Mouse (Mus musculus): ENCODE results near the gene Gm49396. TPM values are rescaled to one million over a fixed set of nuclear protein-coding genes. Genes with fewer than 3 reads are reported as not detected.

The Gm49396 gene
- polyA plus RNA-seq, 1 experiment from 2014 or later: 5.8 TPM

DNA sequence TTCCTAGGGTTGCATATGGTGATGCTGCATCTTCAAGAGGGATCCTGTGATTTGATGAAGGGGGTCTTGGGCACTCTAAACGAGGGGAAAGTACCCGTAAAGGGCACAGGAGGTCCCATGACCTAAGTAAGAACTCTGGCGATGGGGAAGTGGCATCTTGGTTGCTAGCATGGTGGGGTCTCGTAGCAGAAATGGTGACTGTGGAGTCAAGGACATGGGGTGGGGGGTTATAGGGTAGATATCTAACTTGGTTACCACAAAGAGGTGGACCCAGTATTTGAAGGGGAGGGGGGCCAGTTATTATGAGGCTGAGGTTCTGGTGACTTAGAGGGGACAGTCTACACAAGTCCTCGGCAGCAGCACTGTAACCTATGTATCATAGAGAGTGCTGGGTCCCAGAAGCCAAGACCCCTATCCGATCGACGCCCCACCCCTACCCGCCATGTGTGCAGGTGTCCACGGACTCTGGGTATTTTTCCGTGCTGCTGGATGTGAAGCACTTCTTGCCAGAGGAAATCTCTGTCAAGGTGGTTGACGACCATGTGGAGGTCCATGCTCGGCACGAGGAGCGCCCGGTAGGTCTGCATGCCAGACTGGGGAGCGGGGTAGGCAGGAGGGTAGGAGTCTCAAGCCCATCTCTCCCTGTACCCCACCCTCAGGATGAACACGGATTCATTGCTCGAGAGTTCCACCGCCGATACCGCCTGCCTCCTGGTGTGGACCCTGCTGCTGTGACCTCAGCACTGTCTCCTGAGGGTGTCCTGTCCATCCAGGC lies 9.1 kb upstream of the Gm49396 start:
- 0 out of 2 replicates have a peak overlapping the region, but pooled peaks have one; percentile 94 for H3K27ac ChIP-seq
- peak overlapping the region; percentile 91 for H3K9ac ChIP-seq

DNA sequence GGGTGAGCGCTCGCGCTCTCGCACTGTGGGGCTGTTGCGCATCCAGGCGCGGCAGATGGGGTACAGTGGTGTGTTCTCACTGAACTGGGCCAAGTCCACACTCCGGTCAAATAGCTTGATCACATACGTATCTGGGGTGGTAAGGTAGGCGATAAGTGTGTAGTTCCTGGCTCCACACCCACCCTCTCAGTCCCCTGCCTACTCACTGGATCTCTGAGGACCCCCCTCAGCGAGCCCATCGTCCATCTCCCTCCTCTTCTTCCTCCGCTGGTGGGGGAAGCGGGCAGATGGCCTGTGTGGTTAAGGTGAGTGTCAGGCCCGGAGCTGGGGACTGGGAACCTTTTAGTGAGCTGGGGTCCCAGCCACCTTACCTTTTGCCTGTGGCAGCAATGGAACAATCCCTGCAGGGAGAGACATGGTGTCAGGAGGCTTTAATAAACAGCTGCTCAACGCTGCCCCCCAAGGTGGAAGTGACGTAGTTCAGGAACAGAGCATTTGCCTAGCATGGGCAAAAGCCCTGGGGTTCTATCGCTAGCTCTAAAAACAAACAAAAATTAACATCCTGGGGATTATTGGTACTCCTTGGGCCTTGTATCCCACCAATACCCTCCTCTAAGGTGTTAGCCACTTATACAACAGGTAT lies 6.1 kb upstream of the Gm49396 start:
- H3K36me3 ChIP-seq: peaks cover 43% of the 10 kb centered on the region
- no peak overlapping the region for H3K27ac ChIP-seq
- H3K4me2 ChIP-seq: no peak overlapping the region
- peaks cover 54% of the 10 kb centered on the region for H3K4me1 ChIP-seq
- ATAC-seq: no peak
- 88% methylated on average over 18 of the region's 18 CpGs for WGBS (ENCODE audit: insufficient replicate concordance)
- H3K27me3 ChIP-seq (replicated peaks): no peaks in the 10 kb centered on the region
- H3K9ac ChIP-seq: no peak overlapping the region
- H3K9me3 ChIP-seq (replicated peaks): no peaks in the 10 kb centered on the region
- no peak overlapping the region for H3K4me3 ChIP-seq

More for the DNA sequence above, 9.1 kb upstream of the Gm49396 start:
- no peaks in the 10 kb centered on the region for H3K9me3 ChIP-seq (replicated peaks)
- peak overlapping the region; percentile 72 for H3K4me3 ChIP-seq
- H3K4me2 ChIP-seq: peak overlapping the region; percentile 99
- H3K27me3 ChIP-seq (replicated peaks): no peaks in the 10 kb centered on the region
- H3K4me1 ChIP-seq: peaks cover 49% of the 10 kb centered on the region
- no peak for ATAC-seq
- peaks cover 44% of the 10 kb centered on the region for H3K36me3 ChIP-seq
- whole genome bisulfite sequencing (ENCODE audit: insufficient replicate concordance): 86% methylated on average over 22 of the region's 22 CpGs

DNA sequence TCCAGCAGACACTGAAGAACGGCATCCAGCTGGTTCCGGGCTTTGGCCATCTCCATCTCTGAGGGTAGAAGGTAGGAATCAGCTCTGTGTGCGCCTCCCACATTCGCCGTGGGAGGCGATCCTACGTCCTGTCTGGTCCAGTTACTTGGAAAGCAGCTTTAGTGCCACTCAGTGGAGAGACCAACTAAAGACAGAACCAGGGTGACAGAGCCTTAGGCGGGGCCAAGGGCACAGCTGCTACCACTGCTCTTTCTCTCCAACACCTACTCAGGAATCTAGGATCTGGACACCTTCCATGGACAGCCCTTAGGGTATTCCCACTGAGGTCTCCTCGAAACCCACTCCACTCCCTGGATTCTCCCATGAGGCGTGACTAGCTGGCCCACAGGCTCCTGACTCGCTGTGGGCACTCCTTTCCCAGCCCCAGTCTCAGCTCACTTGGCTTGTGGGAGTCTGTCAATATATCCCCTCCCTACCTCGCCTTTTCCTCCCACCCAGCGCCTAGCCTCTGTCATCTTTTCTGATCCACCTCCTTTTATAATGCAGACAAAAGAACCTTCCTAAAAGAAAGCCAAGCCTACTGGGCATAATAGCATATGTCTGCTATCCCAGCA lies 5.1 kb upstream of the Gm49396 start:
- H3K4me3 ChIP-seq: peak overlapping the region; percentile 79
- H3K27me3 ChIP-seq (replicated peaks): no peaks in the 10 kb centered on the region
- peaks cover 53% of the 10 kb centered on the region for H3K4me1 ChIP-seq
- 89% methylated on average over 13 of the region's 13 CpGs for WGBS (ENCODE audit: insufficient replicate concordance)
- peak overlapping the region; percentile 76 for H3K9ac ChIP-seq
- H3K36me3 ChIP-seq: peaks cover 43% of the 10 kb centered on the region
- no peak for ATAC-seq
- H3K4me2 ChIP-seq: peak overlapping the region; percentile 80
- peak overlapping the region; percentile 88 for H3K27ac ChIP-seq
- H3K9me3 ChIP-seq (replicated peaks): no peaks in the 10 kb centered on the region

DNA sequence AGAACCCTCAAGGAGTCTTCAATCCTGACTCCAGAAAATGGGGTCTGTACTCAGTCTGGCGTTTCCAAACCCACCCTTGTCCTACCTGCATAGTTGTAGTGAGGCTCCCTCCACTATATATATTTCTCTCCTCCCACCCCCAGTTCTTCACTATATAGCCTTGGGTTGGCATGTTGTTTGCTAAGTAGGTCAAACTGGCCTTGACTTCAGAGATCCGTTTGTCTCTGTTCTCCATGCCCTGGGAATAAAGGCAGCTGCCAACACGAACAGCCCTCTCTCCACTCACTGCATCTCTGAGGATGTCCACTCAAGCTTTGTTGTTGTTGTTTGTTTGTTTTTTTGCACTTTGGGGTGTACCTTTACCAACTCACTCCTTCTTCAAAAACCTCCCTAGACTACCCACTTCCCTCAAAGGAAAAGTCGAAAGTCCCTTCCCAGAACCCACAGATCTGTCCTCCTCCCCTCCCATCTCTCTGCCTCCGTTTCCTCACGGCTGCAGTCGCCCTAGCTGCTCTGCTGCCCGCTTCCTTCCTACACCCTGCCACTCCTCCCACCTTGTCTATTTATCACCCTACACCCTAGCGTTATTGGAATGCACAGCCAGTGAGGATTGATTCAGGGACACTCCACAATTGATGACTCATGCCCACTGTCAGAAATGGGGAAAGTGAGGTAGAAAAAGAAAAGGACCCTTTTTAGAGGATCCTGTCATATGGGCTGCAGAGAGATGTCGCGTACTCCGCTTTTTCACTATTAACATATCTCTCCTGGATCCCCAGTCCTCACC lies 4.3 kb upstream of the Gm49396 start:
- H3K4me2 ChIP-seq: peak overlapping the region; percentile 80
- WGBS (ENCODE audit: insufficient replicate concordance): 8% methylated on average over 12 of the region's 12 CpGs
- no peaks in the 10 kb centered on the region for H3K9me3 ChIP-seq (replicated peaks)
- peaks cover 49% of the 10 kb centered on the region for H3K4me1 ChIP-seq
- peak overlapping the region; percentile 76 for H3K9ac ChIP-seq
- H3K4me3 ChIP-seq: peak overlapping the region; percentile 79
- peak; percentile 40 for ATAC-seq
- H3K36me3 ChIP-seq: peaks cover 43% of the 10 kb centered on the region
- H3K27ac ChIP-seq: peak overlapping the region; percentile 88
- no peaks in the 10 kb centered on the region for H3K27me3 ChIP-seq (replicated peaks)

DNA sequence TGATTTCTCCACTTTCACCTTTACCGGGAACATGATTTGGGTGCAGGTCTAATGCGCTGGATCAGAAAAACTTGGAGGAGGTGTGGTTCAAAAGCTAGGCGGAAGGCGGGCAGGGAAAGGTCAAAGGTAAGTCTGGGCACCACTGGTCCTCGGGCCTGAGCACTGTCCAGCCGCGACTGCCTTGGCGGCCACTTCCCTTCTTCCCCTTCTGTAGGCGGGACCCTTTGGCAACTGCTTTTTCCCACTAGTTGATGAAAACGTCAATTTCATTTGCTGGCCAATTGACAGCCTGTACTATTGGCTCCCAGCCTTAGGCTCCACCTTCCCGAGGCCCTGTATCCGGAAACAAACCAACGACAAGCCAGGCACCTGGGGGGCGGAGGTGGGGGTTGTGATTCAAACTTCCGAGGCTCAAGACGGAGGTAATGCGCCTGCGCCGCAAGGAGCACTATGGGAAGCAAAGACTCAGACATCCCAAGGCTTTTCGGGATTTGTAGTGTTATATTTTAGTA lies 3.6 kb upstream of the Gm49396 start, which contains the start of gene Lin37:
Gene Lin37 (minus strand): TSS at position 396 of the 512 bp plus-strand sequence.
- peak within 1 kb of the TSS; percentile 76 for H3K9ac ChIP-seq
- peak within 1 kb of the TSS; percentile 79 for H3K4me3 ChIP-seq
- peaks cover 41% of the 10 kb centered on the region for H3K36me3 ChIP-seq
- peak within 1 kb of the TSS; percentile 88 for H3K27ac ChIP-seq
- peak; percentile 82 for ATAC-seq
- no peaks in the 10 kb centered on the region for H3K9me3 ChIP-seq (replicated peaks)
- peaks cover 53% of the 10 kb centered on the region for H3K4me1 ChIP-seq
- no peaks in the 10 kb centered on the region for H3K27me3 ChIP-seq (replicated peaks)
- 1% methylated on average over 20 of the region's 20 CpGs for WGBS (ENCODE audit: insufficient replicate concordance)
- peak within 1 kb of the TSS; percentile 80 for H3K4me2 ChIP-seq

DNA sequence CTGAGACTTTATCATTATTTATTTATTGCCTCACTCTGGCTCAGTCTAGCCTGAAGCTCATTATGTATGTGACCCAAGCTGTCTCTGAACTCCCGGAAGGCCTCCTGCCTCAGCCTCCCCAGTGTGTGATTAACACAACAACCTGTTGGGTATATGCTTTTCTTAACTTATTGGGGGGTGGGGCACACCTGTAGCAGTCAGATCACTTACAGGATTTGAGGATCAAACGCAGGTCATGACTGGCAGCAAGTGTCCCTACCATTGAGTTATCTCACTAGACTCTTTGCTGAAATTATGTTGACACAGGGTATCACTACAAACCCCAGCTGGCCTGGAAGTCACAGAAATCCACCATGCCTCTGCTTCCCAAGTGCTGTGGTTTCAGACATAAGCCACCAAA lies 2.8 kb upstream of the Gm49396 start:
- peak overlapping the region; percentile 80 for H3K4me2 ChIP-seq
- H3K36me3 ChIP-seq: peaks cover 41% of the 10 kb centered on the region
- H3K4me1 ChIP-seq: peaks cover 53% of the 10 kb centered on the region
- H3K9ac ChIP-seq: peak overlapping the region; percentile 63
- 73% methylated on average over 2 of the region's 2 CpGs for WGBS (ENCODE audit: insufficient replicate concordance)
- peak overlapping the region; percentile 79 for H3K4me3 ChIP-seq
- H3K27ac ChIP-seq: peak overlapping the region; percentile 88
- H3K9me3 ChIP-seq (replicated peaks): no peaks in the 10 kb centered on the region
- no peaks in the 10 kb centered on the region for H3K27me3 ChIP-seq (replicated peaks)
- ATAC-seq: no peak

DNA sequence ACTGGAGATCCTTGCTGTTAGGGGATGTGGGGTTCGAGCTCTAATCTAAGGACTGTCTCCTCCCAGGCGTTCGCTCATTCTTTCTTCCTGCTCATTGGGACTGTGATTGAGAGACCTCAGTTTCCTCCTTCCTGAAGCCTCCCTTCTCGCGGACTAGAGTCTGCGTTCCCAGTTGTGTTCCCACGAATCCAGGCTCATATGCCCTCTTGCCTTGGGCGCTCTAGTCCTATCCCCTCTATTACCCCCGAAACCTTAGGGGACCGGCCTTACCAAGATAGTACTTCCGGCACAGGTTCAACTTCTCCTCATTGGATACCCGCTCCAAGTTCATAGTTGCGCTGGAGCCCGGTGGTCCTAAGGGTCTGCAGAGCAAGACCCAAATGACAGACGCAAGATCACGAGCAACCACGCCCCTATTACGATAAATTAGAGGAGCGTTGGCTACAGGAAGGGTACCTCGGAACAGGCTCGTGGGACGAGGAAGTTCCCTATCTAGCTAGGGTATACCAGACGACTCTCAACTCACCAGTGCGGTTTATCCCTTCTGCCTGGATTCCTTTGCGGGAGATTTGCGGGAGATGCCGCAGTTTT lies 523 bp upstream of the Gm49396 start:
- ATAC-seq: no peak
- H3K4me2 ChIP-seq: peak overlapping the region; percentile 82
- no peaks in the 10 kb centered on the region for H3K27me3 ChIP-seq (replicated peaks)
- whole genome bisulfite sequencing (ENCODE audit: insufficient replicate concordance): under 1% methylated on average over 27 of the region's 27 CpGs
- no peaks in the 10 kb centered on the region for H3K9me3 ChIP-seq (replicated peaks)
- H3K27ac ChIP-seq: peak overlapping the region; percentile 83
- H3K9ac ChIP-seq: peak overlapping the region; percentile 75
- peak overlapping the region; percentile 83 for H3K4me3 ChIP-seq
- H3K4me1 ChIP-seq: peaks cover 47% of the 10 kb centered on the region
- peaks cover 41% of the 10 kb centered on the region for H3K36me3 ChIP-seq

DNA sequence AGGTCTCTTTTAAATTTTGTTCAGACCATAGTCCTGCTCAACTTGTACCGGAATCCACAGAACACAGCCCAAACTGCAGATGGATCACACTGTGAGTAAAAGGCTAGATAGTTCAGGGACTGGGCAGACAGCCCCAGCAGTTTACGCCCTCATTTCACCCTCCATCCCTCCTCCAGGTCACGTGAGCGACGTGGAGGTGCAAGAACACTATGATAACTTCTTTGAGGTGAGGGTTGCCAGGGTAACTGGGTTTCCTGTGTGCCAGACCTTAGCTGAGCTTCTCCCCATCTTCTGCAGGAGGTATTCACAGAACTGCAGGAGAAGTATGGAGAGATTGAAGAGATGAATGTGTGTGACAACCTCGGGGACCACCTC lies 749 bp downstream of the Gm49396 start:
- no peaks in the 10 kb centered on the region for H3K27me3 ChIP-seq (replicated peaks)
- H3K27ac ChIP-seq: peak overlapping the region; percentile 96
- H3K9me3 ChIP-seq (replicated peaks): no peaks in the 10 kb centered on the region
- WGBS (ENCODE audit: insufficient replicate concordance): 19% methylated on average over 6 of the region's 6 CpGs
- peaks cover 49% of the 10 kb centered on the region for H3K36me3 ChIP-seq
- no peak for ATAC-seq
- H3K4me2 ChIP-seq: peak overlapping the region; percentile 82
- H3K4me1 ChIP-seq: peaks cover 35% of the 10 kb centered on the region
- H3K4me3 ChIP-seq: peak overlapping the region; percentile 83
- H3K9ac ChIP-seq: peak overlapping the region; percentile 79

DNA sequence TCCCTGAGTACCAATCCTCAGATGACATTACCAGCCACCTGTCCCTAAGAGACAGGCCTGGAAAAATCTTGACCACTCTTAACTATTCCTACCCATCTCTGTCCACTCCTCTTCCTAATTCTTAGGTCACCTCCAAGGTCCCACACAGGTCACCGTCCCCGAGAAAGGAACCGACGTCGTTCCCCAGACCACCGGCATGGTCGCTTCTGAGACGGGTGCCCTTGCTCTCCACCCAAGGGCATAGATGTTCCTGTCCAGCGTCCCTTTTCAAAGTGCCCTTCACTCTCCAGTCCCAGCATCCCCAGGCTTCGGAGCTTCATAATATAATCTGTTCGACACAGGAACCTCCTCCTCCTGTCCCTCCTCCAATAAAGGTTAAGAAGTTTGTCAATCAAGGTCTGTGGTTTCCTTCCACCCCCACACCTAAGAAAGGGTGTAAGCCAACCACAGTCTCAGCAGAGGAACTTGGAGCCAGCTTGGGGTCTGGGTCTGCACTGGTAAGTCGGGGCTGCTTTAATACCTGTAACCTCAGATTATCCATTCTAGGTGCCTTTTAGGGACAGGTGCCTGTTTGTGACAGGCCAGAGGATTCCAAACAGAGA lies 1.9 kb downstream of the Gm49396 start, which contains the start of gene Igflr1:
Gene Igflr1 (plus strand): TSS at position 458 of the 602 bp plus-strand sequence.
- Histone ChIP-seq H3K27me3 (replicated peaks) (no peaks in the 10 kb centered on the region), H3K4me2 (peak within 1 kb of the TSS; percentile 82), H3K36me3 (peaks cover 61% of the 10 kb centered on the region), H3K9ac (no peak within 1 kb of the TSS), H3K9me3 (replicated peaks) (no peaks in the 10 kb centered on the region), H3K4me1 (peaks cover 30% of the 10 kb centered on the region), H3K27ac (0 out of 2 replicates have a peak within 1 kb of the TSS, but pooled peaks have one; percentile 96), H3K4me3 (peak within 1 kb of the TSS; percentile 83)
- WGBS (ENCODE audit: insufficient replicate concordance): 82% methylated on average over 12 of the region's 12 CpGs
- ATAC-seq: no peak

DNA sequence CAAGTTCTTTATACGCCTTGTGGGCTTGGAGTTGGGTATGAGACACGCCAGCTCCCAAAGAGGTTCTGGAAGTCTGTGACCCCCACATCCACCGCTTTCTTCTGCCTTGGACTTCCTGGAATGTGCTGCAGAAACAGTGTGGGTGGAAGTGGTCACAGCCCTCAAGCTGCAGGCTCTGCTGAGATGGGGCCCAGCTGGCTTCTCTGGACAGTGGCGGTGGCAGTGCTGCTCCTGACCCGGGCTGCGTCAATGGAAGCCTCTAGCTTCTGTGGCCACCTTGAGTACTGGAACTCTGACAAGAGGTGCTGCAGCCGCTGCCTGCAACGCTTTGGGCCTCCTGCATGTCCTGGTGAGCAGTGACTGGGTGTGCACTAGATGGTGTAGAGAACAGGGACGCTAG lies 2.9 kb downstream of the Gm49396 start:
- H3K36me3 ChIP-seq: peaks cover 71% of the 10 kb centered on the region
- H3K4me3 ChIP-seq: no peak overlapping the region
- WGBS (ENCODE audit: insufficient replicate concordance): 77% methylated on average over 9 of the region's 9 CpGs
- H3K9me3 ChIP-seq (replicated peaks): no peaks in the 10 kb centered on the region
- H3K9ac ChIP-seq: no peak overlapping the region
- no peak overlapping the region for H3K27ac ChIP-seq
- no peak for ATAC-seq
- H3K27me3 ChIP-seq (replicated peaks): no peaks in the 10 kb centered on the region
- H3K4me1 ChIP-seq: peaks cover 23% of the 10 kb centered on the region
- H3K4me2 ChIP-seq: no peak overlapping the region

DNA sequence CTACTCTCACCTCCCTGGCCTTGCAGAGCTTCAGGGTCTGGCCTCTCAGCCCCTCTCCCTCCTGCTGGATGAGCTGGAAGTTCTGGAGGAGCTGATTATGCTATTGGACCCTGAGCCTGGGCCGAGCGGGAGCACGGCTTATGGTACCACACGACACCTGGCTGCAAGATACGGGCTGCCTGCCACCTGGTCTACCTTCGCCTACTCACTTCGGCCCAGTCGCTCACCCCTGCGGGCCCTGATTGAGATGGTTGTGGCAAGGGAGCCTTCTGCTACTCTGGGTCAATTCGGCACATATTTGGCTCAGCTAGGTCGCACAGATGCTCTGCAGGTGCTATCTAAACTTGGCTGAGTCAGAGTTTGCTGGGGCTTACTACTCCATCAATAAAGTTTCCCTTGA lies 4.4 kb downstream of the Gm49396 start:
- WGBS (ENCODE audit: insufficient replicate concordance): 87% methylated on average over 11 of the region's 11 CpGs
- ATAC-seq: no peak
- H3K4me1 ChIP-seq: peaks cover 21% of the 10 kb centered on the region
- H3K27me3 ChIP-seq (replicated peaks): no peaks in the 10 kb centered on the region
- no peak overlapping the region for H3K27ac ChIP-seq
- H3K9ac ChIP-seq: no peak overlapping the region
- no peak overlapping the region for H3K4me3 ChIP-seq
- no peaks in the 10 kb centered on the region for H3K9me3 ChIP-seq (replicated peaks)
- H3K4me2 ChIP-seq: no peak overlapping the region
- H3K36me3 ChIP-seq: peaks cover 82% of the 10 kb centered on the region

Measured in liver, embryonic 12.5 days (tissue).